Mouse (Mus musculus): ENCODE results near the gene F2r. TPM values are rescaled to one million over a fixed set of nuclear protein-coding genes. Genes with fewer than 3 reads are reported as not detected.

F2r gene
- polyA plus RNA-seq, 1 experiment from 2014 or later = 118 TPM

DNA sequence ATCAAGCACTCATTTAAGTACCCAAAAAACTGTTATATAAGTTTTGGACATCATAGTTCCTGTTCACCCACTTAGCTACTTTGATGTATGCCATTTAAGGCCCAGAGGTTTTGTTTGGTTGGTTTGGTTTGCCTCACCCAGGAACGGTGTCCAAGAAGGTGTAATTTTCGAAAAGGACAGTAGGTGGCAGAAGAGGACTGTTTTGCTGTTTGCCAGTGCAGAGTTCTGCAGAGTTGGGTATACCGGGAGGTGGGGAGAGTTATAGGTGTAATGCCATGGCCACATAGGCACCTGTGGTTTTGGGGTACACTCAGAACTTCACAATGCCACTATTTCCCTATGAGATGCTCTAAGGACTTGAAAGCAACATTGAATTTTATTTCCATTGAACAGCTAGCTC, 54.6 kb downstream of the F2r start:
- peak; percentile 56 for ATAC-seq (ENCODE audit: insufficient number of reproducible peaks, insufficient read depth, low FRiP score, low TSS enrichment, low read depth)
- no peak overlapping the region for H3K9ac ChIP-seq (replicated peaks)
- no peaks in the 10 kb centered on the region for H3K27me3 ChIP-seq
- WGBS = under 1% methylated on average over 3 of the region's 3 CpGs
- H3K9me3 ChIP-seq = 0 out of 2 replicates have a peak, but pooled peaks cover 5% of the 10 kb centered on the region
- no peak overlapping the region for H3K27ac ChIP-seq
- no peak overlapping the region for H3K4me2 ChIP-seq
- no peaks in the 10 kb centered on the region for H3K36me3 ChIP-seq
- H3K4me3 ChIP-seq (replicated peaks) = no peak overlapping the region
- H3K4me1 ChIP-seq (replicated peaks) = no peaks in the 10 kb centered on the region

GRCm38 (mm10) chr13:95563066-95563610, 55.1 kb downstream of the F2r start:
- Histone ChIP-seq H3K27ac (no peak overlapping the region), H3K9ac (replicated peaks) (no peak overlapping the region), H3K27me3 (no peaks in the 10 kb centered on the region)

DNA sequence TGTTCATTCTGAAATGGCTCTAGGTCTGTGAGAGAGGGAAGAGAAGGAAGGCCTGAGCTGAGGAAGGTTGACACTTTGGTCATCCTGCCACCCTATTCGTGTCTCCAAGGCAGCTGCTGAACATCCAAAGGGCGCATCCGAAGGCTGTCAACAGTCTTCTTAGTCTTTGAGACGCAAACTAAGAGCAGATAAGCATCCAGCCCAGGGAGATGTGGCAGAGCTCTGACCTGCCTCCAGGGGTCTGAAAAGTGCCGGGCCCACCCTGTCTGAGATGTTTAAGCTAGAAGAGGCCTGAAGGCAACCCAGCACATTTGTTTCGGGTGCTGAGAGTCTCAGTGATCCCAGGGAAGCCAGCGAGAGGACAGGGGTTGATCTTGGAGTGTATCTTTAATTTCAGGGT, 61.0 kb downstream of the F2r start:
- ATAC-seq (ENCODE audit: insufficient number of reproducible peaks, insufficient read depth, low FRiP score, low TSS enrichment, low read depth) = no peak
- Histone ChIP-seq H3K9ac (replicated peaks) (no peak overlapping the region), H3K4me3 (replicated peaks) (no peak overlapping the region), H3K9me3 (no peaks in the 10 kb centered on the region), H3K36me3 (no peaks in the 10 kb centered on the region), H3K4me2 (no peak overlapping the region), H3K4me1 (replicated peaks) (no peaks in the 10 kb centered on the region), H3K27me3 (no peaks in the 10 kb centered on the region), H3K27ac (no peak overlapping the region)
- WGBS = 85% methylated on average over 7 of the region's 7 CpGs

More at GRCm38 (mm10) chr13:95563066-95563610, 55.1 kb downstream of the F2r start:
- Histone ChIP-seq H3K36me3 (no peaks in the 10 kb centered on the region), H3K4me1 (replicated peaks) (no peaks in the 10 kb centered on the region), H3K4me3 (replicated peaks) (no peak overlapping the region), H3K9me3 (0 out of 2 replicates have a peak, but pooled peaks cover 5% of the 10 kb centered on the region), H3K4me2 (no peak overlapping the region)
- 67% methylated on average over 10 of the region's 10 CpGs for WGBS
- ATAC-seq (ENCODE audit: insufficient number of reproducible peaks, insufficient read depth, low FRiP score, low TSS enrichment, low read depth) = no peak

- no peak overlapping the region for H3K4me2 ChIP-seq
- no peak overlapping the region for H3K27ac ChIP-seq
- no peak overlapping the region for H3K4me3 ChIP-seq (replicated peaks)
- no peaks in the 10 kb centered on the region for H3K9me3 ChIP-seq
- H3K4me1 ChIP-seq (replicated peaks) = peaks cover 6% of the 10 kb centered on the region
- no peak overlapping the region for H3K9ac ChIP-seq (replicated peaks)
- no peaks in the 10 kb centered on the region for H3K27me3 ChIP-seq
- H3K36me3 ChIP-seq = no peaks in the 10 kb centered on the region
- WGBS = 83% methylated on average over 11 of the region's 11 CpGs
- no peak for ATAC-seq (ENCODE audit: insufficient number of reproducible peaks, insufficient read depth, low FRiP score, low TSS enrichment, low read depth)
Observed at GRCm38 (mm10) chr13:95553885-95554492, 64.3 kb downstream of the F2r start.

Other genes starting within 250 kb of the F2r start
- gene Aggf1, start 243.1 kb downstream of the F2r start, polyA plus RNA-seq (2016; fragmentation: Nextera tagmentation; extraction: Ambion mirVana) = 45.7 and 45.8 TPM in 2 replicates
- 0.69 and 1.1 TPM in 2 replicates for gene Crhbp, start 173.6 kb downstream of the F2r start, polyA plus RNA-seq (2016; fragmentation: Nextera tagmentation; extraction: Ambion mirVana)
- not detected in 2 replicates for gene S100z, start 139.8 kb downstream of the F2r start, polyA plus RNA-seq (2016; fragmentation: Nextera tagmentation; extraction: Ambion mirVana)
- gene F2rl1, start 93.3 kb downstream of the F2r start, polyA plus RNA-seq (2016; fragmentation: Nextera tagmentation; extraction: Ambion mirVana) = 0.08 and 0.11 TPM in 2 replicates
- gene F2rl2, start 78.4 kb upstream of the F2r start, polyA plus RNA-seq (2016; fragmentation: Nextera tagmentation; extraction: Ambion mirVana) = 0.94 and 0.95 TPM in 2 replicates